Mouse (Mus musculus) heart, adult 2 months (tissue): ENCODE measurements around the gene Hes6.

Experiments
- CTCF ChIP-seq: fragments of 200-600 bp; IDR thresholded peaks from 2 replicates; pipeline ENCODE4 v1.8.1; 2022; ENCODE audit warnings: antibody characterized with exemption, mild to moderate bottlenecking, moderate library complexity
- EP300 ChIP-seq: fragments of 200-500 bp; IDR thresholded peaks from 2 replicates; pipeline ENCODE4 v1.6.1; 2011; ENCODE audit warnings: low read depth, low read length, control low read depth; ENCODE audit not compliant: insufficient read depth
- POLR2A ChIP-seq: fragments of 200-500 bp; IDR thresholded peaks from 2 replicates; pipeline ENCODE4 v1.6.1; 2011; ENCODE audit warnings: mild to moderate bottlenecking, low read depth, low read length, control low read depth; ENCODE audit not compliant: insufficient read depth

DNA sequence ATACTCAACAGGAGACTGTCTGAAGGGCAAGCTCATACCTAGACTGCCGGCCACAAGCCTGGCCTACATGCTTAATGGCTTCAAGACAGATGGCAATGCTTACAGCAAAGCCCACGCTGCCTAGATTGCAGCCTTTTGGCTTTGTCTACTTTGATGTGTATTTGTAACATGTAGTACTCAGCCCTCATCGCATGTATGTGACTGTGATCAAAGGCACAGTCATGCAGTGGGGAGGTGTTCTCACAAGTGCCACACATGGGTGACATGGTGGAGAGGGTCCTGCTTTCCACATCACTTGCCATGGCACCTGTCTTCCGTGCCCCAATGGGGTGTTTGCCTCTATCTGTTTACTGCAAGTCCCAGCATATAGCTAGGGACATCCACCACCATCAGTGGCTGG, 32.7 kb upstream of the Hes6 start:
- TF ChIP-seq EP300 (no peak), POLR2A (no peak), CTCF (no peak)
